Mouse (Mus musculus) common myeloid progenitor, adult 5-6 weeks (primary cell): ENCODE results near the gene Cradd. TPM values are rescaled to one million over a fixed set of nuclear protein-coding genes. Genes with fewer than 3 reads are reported as not detected.
A peak's percentile ranks its signal among the peaks of the same experiment; 100 is the strongest.

ENCODE experiments used
- ATAC-seq: replicated peaks from 2 replicates; pipeline ENCODE4 v1.8.0; 2016; ENCODE audit warnings: low read depth, mild to moderate bottlenecking, moderate TSS enrichment, inconsistent platforms; ENCODE audit not compliant: poor library complexity, severe bottlenecking
- total RNA-seq: library from RNA; stranded (forward); fragments of 200-1000, 187-1606 nt; gene quantifications from 2 replicates; pipeline ENCODE4 v1.2.3, GENCODE M21; 2017

Gene Cradd
- total RNA-seq, 1 experiment from 2014 or later: 3.7 TPM

GRCm38 (mm10) chr10:95309412-95310322 lies 14.3 kb downstream of the Cradd start:
- no peak for ATAC-seq

DNA sequence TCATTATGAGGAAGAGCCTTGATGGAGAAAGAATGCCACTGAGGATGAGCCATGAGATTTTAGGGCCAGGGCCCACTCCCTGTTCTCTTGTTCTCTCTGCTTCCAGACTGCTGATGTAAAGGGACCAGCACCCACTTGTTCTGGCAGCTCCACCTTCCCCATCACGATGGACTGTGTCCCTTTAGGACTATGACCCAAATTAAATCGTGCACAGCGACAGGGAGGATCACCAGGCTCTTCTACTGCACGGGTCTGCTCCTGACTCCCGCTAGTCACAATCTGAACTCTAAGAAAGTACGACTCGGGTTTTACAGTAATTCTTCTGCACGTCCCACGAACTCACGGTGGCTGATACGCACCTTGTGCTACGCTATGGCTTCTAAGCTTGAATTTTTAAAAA lies 14.9 kb downstream of the Cradd start:
- no peak for ATAC-seq

DNA sequence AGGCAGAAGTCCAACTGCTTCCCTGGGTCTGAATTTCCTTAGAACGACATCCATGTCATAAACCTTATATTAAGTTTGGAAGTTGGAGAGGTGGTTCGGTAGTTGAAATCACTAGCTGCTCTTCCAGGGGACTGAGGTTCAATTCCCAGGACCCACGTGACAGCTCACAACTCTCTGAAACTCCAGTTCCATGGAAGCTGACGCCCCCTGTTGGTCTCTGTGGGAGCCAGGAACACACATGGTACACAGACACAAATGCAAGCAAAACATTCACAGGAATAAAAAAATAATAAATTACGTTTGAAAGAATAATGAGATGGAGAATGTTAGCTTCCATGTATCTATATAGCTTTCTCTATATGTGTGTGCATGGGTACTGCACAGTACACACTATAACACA lies 16.0 kb downstream of the Cradd start:
- ATAC-seq: no peak

GRCm38 (mm10) chr10:95306824-95307552 lies 16.9 kb downstream of the Cradd start:
- no peak for ATAC-seq

DNA sequence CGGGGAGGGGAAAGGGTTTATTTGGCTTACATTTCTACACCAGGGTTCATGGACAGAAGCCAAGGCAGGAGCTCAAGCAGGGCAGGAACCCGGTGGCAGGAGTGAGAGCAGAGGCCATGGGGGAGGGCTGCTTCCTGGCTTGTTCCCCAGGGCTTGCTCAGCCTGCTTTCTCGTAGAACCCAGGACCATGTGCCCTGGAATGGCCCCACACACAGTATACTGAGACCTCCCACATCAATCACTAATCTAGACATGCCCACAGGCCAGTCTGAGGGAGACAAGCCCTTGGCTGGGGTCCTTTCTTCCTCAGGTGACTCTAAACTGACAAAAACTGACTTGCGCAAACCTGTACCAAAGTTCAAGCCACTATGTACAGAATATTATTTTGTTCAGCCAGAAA lies 19.7 kb downstream of the Cradd start:
- no peak for ATAC-seq

DNA sequence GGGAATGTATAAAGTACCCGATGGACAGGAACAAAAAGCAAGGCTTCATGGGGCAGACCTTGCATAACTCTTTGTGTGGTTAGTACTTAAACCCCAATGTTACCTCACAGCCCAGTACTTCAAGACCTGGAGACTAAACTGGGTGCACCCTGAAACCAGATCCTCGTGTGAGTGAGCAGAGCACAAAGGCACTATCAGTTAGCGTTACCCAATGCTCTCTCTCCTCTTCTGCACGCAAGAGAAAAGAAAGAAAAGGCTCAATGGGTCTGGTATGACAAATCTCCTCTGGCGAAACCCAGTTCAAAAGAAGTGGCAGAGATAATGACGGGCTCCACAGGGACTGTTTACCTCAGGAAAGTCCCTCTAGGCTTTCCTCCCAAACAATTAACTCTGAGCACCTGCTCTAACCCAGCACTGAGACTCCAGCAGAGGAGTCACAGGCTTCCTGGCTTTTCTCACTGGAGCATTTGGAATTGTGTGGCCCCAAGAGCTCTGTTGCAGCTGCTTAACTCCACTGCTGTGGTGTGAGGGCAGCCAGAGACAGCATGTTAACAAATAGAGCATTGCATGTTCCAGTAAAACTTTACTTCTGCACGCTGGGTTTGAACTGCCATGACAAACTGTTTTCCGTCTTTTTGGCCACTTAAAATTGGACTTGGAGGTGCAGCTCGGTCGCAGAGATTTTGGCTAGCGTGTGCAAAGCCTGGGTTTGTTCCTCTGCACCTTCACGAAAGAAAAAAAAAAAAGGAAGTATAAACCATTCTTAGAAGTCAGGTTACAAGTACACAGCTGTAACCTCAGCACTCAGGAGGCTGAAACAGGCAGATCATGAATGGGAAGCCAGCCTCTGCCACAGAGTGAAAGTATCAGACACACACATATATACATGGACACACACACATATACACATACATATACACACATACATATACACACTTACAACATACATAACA lies 21.4 kb downstream of the Cradd start:
- 0 out of 2 replicates have a peak, but pooled peaks have one; percentile 28 for ATAC-seq

- no peak for ATAC-seq
Observed at GRCm38 (mm10) chr10:95300178-95300793, 23.6 kb downstream of the Cradd start.

- no peak for ATAC-seq
Observed at GRCm38 (mm10) chr10:95299808-95300133, 24.2 kb downstream of the Cradd start.

- ATAC-seq: no peak
Observed at GRCm38 (mm10) chr10:95299010-95299807, 24.7 kb downstream of the Cradd start.

GRCm38 (mm10) chr10:95298504-95298903 lies 25.4 kb downstream of the Cradd start:
- no peak for ATAC-seq

DNA sequence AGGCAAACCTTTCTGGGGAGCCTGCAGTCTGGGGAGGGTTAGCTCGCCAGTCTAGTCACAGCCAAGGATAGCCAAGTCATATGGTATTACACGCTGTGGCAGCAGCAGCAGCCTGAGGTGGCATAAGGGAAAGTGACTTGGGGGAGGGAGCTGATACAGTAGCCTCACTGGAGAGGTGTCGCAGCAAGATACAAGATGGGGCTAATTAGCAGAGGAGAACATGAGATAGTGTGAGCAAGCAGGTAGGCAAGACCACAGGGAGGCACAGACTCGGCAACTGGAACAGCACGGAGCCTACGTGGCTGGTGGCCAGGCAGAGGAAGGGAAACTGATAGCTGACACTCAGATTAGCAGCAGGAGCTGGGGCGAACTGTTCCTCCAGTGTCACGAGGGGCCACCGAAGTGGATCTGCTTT lies 26.2 kb downstream of the Cradd start:
- peak; percentile 68 for ATAC-seq

- ATAC-seq: 0 out of 2 replicates have a peak, but pooled peaks have one; percentile 36
Observed at GRCm38 (mm10) chr10:95297024-95297423, 26.9 kb downstream of the Cradd start.

DNA sequence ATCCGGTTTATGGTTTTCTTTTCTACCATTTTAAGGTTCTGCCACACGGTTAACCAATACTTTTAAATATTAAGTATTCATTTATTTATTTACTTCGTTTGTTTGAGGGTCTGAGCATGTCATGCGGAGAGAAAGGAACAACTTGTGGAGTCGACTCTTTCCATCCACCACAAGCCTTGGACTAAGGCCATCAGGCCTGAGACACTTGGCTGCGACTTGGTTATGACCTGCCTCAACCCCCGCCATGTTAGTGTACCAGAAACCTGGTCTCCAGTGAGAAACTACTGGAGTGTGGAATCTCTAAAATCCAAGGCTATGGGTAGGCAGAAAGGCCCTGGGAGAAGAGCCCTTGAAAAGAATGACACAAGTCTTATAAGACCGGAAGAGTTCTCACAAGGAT lies 30.7 kb downstream of the Cradd start:
- no peak for ATAC-seq

DNA sequence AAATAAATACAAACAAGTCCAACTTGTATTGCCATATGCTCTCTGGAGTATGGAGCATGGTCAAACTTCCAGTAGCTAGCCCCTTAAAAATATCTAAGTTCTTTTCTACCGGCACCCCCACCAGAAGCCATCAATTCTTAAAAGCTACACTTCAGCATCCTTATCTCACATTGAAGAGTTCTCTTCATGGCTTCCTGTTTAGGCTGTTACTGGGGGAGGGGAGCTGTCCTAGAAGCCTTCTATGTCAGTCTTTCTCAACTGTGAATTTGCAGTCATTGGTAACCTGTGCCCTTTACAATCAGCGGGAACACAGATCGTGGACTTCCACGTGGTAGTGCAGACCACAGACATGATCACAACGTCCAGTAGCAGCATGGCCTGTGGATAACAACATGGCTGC lies 31.7 kb downstream of the Cradd start:
- ATAC-seq: 0 out of 2 replicates have a peak, but pooled peaks have one; percentile 20

DNA sequence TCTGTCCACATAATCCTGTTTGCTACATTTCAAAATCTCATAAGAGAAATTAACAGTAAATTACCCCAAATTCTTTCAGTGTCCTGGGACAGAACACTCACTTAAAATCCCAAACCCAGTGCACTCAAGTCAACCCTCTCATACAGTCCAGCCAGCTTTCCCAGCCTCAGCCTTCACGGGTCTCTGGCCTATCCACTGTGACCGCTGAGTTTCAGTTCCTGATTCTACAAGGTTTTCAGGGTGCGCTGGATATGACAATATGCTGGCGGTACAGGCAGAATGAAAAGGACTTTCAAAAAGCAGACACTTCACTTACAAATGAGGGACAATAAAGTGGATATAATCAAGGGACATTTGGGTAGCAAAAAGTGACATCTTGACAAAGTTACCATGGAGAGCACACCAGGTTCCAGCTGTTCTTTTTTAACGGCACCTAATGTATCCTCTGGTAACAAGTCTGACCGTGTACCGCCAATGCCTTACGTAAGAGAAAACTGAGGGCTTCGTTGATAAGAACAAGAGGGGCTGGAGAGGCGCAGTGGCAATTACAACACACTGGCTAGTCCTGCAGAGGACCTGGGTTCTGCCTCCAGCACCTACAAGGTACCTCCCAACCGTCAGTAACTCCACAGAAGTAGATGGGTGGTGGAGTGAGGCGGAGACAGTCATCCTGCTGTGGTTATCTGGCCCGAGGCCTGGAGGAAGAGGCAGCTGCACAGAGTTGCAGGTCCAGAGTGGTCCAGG lies 32.6 kb downstream of the Cradd start:
- ATAC-seq: peak; percentile 81

DNA sequence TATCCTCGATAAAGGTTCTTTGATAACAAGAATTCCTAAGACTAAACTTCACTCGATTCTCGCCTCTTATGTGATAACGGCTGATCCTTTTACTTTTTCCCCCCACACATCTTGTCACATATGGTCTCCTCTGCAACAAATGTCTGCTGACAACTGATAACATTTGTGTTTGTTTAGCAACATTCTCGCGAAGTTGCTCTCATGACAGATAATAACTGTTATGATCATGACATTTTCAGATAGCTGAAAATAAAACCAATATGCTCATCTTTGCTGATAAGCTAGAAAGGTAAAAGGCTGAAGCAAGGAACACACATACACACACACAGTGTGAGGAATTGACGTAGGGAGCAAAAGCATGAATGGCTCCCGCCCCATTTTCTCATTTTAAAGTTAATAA lies 34.1 kb downstream of the Cradd start:
- ATAC-seq: no peak

- no peak for ATAC-seq
Observed at GRCm38 (mm10) chr10:95288206-95288605, 35.7 kb downstream of the Cradd start.

DNA sequence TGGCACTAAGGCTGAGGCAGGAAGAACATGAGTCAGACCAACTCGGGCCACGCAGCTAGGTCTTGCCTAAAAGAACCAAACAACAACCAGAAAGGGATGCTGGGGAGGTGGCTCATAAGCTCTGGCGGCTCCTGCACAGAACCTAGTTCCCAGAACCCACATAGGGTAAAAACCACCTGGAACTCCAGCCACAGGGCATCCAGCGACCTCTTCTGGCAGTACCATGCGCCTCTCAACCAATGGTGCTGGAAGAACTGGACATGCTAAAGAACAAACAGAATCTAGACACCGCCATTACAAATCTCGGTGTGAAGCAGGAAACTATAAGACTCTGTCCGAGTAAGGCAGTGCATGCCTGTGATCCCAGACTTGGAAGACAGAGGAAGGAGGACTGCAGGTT lies 36.6 kb downstream of the Cradd start:
- no peak for ATAC-seq
